Mouse (Mus musculus) retina, adult 2 months (tissue): ENCODE results near the gene Acot7.

Experiments
- DNase-seq: peaks from one replicate; pipeline ENCODE4 v3.0.0-alpha.2; 2012; ENCODE audit warnings: low read depth, low spot score

Acot7 gene

DNA sequence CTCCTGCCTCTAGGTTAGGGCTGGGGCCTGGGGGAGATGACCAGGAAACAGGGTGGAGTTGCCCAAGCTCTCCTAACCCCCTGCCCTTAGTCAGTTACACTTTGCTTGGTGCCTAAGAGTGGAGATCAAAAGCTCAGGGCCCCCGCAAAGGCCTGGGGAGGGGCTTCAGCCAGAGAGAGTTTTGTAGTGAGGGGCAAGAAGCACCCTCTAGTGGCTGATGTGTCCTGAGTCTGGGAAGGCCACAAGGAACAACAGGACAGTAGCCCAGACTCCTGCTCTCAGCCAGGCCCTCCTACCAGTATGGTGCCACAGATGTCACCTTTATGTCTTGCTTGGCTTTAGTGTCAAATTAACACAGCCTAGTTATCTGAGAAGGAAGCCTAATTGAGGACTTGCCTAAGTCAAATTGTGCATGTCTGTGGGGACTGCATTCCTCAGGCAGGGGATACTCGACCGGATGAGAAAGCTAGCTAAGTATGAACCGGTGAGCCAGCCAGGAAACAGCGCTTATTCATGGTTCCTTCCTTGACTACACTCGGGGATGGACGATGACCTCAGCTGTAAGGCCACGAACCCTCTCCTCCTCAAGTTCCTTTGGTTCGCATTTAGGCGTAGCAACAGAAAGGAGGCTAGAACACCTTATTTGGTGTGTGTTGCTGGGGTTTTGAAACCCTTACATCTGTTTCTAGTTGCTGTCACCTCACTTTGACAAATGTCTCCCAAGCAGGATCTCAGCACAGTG is 116.4 kb downstream of the Acot7 start:
- no peak for DNase-seq

GRCm38 (mm10) chr4:152295916-152296315 is 118.0 kb downstream of the Acot7 start:
- DNase-seq = no peak

DNA sequence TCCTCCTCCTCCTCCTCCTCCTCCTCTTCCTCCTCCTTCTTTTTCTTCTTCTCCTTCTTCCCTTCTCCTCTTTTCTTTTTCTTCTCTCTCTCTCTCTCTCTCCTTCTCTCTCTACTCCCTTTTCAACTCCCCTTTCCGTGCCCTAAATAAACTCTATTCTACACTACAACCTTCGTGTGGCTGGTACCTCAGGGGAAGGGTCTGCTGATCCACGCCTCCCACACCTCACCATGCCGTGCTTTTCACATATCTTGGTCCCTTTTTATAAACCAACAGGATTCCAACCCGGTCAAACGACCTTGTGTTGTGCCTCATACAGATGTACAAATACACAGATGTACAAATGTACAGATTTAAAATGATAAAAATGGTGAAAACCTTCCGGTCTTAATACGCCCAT is 118.4 kb downstream of the Acot7 start:
- DNase-seq = no peak

GRCm38 (mm10) chr4:152296874-152297861 is 119.2 kb downstream of the Acot7 start, which contains the start of gene Icmt:
Gene Icmt, plus strand, starts transcription at chr4:152297227.
- peak; percentile 98 for DNase-seq

GRCm38 (mm10) chr4:152298836-152299235 is 120.9 kb downstream of the Acot7 start:
- DNase-seq = no peak

DNA sequence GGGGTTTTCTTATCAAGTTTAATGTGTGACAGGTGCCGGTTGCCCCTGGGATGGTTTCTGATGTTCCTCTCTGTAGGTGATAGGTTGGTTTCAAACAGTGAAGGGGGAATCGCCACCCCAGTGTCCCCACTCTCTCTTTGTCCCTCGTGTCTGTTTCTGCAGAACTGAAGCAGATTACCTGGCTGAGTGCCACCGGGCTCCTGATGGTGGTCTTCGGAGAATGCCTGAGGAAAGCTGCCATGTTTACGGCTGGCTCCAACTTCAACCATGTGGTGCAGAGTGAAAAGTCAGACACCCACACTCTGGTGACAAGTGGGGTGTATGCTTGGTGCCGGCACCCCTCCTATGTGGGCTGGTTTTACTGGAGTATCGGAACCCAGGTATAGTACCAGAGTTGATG is 122.4 kb downstream of the Acot7 start:
- no peak for DNase-seq

DNA sequence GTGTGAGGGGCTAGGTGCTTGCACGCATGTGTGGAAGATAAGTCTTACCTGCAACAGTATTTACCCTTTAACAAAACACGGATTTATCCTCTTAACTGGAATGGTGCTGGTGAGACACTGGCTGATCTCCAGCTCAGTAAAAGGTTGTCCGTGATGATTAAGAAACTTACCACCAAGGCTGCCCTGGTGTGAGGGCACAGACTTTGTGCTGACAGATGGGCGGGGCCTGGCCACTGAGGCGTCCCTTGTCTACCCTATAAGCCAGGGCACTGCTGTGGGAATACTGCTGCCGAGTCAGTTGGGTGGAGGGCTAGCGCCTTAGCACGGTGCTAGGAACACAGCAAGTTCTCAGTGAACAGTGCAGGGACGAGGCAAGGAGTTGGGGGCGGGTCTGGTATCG is 124.1 kb downstream of the Acot7 start:
- DNase-seq = no peak

GRCm38 (mm10) chr4:152303172-152303571 is 125.2 kb downstream of the Acot7 start:
- DNase-seq = no peak

GRCm38 (mm10) chr4:152304685-152305084 is 126.8 kb downstream of the Acot7 start:
- DNase-seq = no peak

DNA sequence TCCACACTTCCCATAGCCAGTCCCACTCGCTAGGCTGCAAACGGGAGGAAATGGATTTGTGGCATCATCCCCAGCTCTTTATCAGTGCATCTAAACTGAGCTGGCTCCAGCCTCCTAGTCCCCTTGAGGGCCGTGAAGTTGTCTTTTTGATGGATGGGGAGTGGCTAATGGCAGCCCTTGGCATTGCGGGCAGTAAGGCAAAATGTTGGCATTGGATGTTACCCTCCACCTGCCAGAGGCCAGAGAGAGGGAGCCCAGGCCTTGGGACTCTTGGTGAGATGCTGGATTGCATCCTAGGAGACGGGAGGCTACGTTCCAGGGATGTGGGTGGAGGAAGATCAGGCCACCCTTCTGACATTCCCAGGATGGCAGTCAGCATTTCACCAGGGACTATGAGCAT is 128.1 kb downstream of the Acot7 start:
- no peak for DNase-seq

DNA sequence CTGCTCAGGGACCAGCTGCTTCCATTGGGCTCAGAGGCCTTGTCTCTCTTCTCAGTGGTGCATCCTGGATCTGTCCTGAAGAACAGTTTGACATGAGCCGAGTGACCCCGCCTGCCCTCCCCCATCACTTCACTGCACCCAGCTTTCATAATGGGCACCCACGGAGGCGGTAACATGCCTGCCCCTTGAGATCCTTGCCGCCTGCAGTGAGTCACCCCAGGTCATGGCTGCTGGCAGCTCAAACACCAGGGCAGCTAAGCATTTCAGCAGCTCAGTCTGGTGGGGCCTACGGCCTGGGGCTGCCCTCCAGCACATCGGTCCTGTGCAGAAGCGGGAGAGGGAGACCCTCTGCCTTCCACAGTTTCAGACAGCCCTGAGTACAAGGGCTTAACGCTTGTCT is 129.6 kb downstream of the Acot7 start:
- DNase-seq = no peak

DNA sequence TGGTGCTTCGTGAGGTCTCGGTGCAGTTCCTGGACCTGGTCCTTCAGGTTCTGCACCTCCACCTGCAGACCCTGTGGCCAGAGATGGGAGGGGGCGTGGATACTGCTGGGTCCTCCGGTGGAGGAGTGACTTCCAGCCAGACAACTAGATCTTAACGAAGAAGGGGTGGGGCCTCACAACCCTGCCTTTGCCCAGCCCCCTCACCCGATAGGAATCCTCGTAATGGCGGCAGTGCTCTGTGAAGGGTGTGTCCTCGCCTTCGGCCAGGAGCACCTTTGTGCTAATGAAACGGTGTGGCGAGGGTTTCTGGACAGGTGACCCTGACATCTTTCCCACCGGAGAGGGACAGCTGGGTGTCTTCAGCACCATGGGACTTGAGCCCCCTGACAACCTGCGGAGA is 134.3 kb downstream of the Acot7 start:
- no peak for DNase-seq

GRCm38 (mm10) chr4:152313211-152313632 is 135.3 kb downstream of the Acot7 start:
- no peak for DNase-seq

- no peak for DNase-seq
These were observed 136.0 kb downstream of the Acot7 start for GRCm38 (mm10) chr4:152313934-152314333.

GRCm38 (mm10) chr4:152315498-152316213 is 137.7 kb downstream of the Acot7 start:
- no peak for DNase-seq

GRCm38 (mm10) chr4:152317631-152318033 is 139.7 kb downstream of the Acot7 start:
- no peak for DNase-seq

DNA sequence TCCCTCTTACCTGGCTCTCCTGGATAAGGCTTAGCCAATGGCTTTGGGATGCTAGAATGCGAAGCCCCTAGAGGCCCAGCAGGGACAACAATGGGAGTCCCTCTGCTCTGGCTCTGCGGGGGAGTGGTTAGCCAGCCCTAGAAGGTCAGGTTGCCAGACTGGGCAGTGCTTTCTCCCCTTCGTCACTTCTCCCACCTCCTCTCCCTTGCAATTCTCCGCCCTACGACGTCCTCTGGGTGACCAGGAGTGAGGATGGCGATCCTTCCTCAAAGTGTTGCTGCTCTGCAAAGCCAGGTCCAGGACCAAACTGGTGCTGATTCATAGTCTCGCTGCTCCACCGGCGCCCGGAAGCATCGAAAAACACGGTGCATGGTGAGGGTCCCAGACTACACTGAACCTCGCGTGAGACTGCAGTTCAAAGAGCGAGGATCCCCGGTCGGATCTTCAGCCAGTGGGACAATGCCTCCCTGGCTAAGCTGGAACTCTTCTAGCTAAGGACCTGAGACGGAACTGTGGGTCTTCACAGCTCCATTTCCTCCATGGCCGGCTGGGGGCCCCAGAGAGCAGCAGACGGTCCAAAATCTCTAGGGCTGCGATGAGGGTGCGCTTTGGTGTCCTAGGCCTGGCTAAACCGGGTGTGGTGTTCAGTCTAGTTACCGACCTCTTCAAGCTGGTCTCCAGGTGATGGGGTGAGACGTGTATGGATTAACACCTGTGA is 140.7 kb downstream of the Acot7 start, which contains the start of gene Rnf207:
Gene Rnf207, minus strand, starts transcription at position 477 of the 718 bp plus-strand sequence.
- DNase-seq = no peak
